Comparison of ENCODE assay signal across 10 mouse cellular contexts in the genomic region with DNA sequence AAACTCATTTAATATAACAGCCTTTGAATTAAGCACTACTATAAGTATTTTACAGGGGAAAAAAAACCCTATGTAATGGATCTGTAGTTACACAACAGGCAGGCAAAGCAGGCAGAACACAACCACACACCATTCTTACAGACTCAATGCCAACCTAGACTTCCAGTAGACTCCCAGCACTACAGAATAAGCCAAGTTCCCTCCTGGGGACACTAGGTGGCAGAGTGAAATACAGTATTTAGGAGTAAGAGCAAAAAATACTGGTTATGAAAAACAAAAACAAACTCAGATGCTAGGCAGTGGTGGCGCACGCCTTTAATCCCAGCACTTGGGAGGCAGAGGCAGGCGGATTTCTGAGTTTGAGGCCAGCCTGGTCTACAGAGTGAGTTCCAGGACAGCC. TPM values are rescaled to one million over a fixed set of nuclear protein-coding genes. Genes with fewer than 3 reads are reported as not detected.
A peak's percentile ranks its signal among the peaks of the same experiment; 100 is the strongest.
DNase-seq lines count a peak whose midpoint lies in the region; ATAC-seq lines count a peak whose summit lies in the region.
"Had no signal": no experiment of that assay in that cellular context is flagged by ENCODE, and none has a peak within 500 bp of the region (broad histone marks: within the 10 kb centered on the region; RNA-seq: fewer than 3 reads in every experiment).

No protein-coding gene starts in this region.

- no peaks in the 10 kb centered on the region for H3K27me3 ChIP-seq in heart, embryonic 12.5 days (replicated peaks)

- no peaks in the 10 kb centered on the region for H3K9me3 ChIP-seq in heart, embryonic 12.5 days (replicated peaks)

- H3K4me3 ChIP-seq in heart, embryonic 12.5 days, result no peak overlapping the region

- no peak overlapping the region for H3K27ac ChIP-seq in heart, embryonic 12.5 days (ENCODE audit: poor library complexity, severe bottlenecking)

- H3K4me1 ChIP-seq in heart, embryonic 12.5 days (replicated peaks), result no peaks in the 10 kb centered on the region

- DNase-seq in heart, adult 8-10 months (ENCODE audit: low spot score), result peak; percentile 35
- DNase-seq in right cerebral cortex, postnatal 4 days, result peak; percentile 10
- DNase-seq in right cerebral cortex, postnatal 36 days (ENCODE audit: low spot score in 2 of 2), result no peak
- peak; percentile 39 for DNase-seq in cerebellum, adult 8-10 months
- peak; percentile 66 for DNase-seq in kidney, adult 9 months
- DNase-seq in retina, postnatal 1 day, result peak; percentile 54
- DNase-seq in gastrocnemius, postnatal 4 days (ENCODE audit: low spot score in 2 of 2), result no peak

- H3K9ac ChIP-seq in heart, embryonic 12.5 days, result no peak overlapping the region

- no peak overlapping the region for H3K4me2 ChIP-seq in heart, embryonic 12.5 days

- no peak for ATAC-seq in heart, embryonic 12.5 days (ENCODE audit: insufficient number of reproducible peaks, low FRiP score)

- 72% methylated on average over 3 of the region's 3 CpGs for WGBS in heart, embryonic 12.5 days

- peaks cover 2% of the 10 kb centered on the region; the same call in 1 of the 2 replicates for H3K36me3 ChIP-seq in heart, embryonic 12.5 days

RNA-seq across cellular contexts. Expression of a gene that starts 39.5 kb away (rescaled TPM):
- total RNA-seq in heart, adult 8-10 months (2022), result 10 to 100 TPM; 17.7 to 24.0 (median 19.5) TPM
- polyA plus RNA-seq in heart, embryonic 12.5 days (2016; fragmentation: Nextera tagmentation; extraction: Ambion mirVana), result 11.9 and 13.2 TPM in 2 replicates
- total RNA-seq in gastrocnemius, postnatal 4 days (2021), result 10 to 100 TPM; 25.6 to 26.7 TPM

RNA-seq across cellular contexts. Expression of a gene that starts 45.8 kb away (rescaled TPM):
- not detected for total RNA-seq in heart, adult 8-10 months (2022)
- not detected in 2 replicates for polyA plus RNA-seq in heart, embryonic 12.5 days (2016; fragmentation: Nextera tagmentation; extraction: Ambion mirVana)
- total RNA-seq in gastrocnemius, postnatal 4 days (2021), result not detected
- total RNA-seq: adrenal gland, adult 18-20 months had no signal
- polyA plus RNA-seq: intestine, embryonic 14.5 days had no signal

Comparison
In these comparisons a context has a peak if more than half of its experiments do, and no peak if none do; other contexts are left out.
1. DNase-seq: peak in heart, adult 8-10 months (single experiment), right cerebral cortex, postnatal 4 days (single experiment), cerebellum, adult 8-10 months (single experiment), kidney, adult 9 months (single experiment) and retina, postnatal 1 day (single experiment); none in right cerebral cortex, postnatal 36 days (0 of 2) and gastrocnemius, postnatal 4 days (0 of 2).